Comparison of ENCODE assay signal across 1 mouse cellular context in the genomic region with DNA sequence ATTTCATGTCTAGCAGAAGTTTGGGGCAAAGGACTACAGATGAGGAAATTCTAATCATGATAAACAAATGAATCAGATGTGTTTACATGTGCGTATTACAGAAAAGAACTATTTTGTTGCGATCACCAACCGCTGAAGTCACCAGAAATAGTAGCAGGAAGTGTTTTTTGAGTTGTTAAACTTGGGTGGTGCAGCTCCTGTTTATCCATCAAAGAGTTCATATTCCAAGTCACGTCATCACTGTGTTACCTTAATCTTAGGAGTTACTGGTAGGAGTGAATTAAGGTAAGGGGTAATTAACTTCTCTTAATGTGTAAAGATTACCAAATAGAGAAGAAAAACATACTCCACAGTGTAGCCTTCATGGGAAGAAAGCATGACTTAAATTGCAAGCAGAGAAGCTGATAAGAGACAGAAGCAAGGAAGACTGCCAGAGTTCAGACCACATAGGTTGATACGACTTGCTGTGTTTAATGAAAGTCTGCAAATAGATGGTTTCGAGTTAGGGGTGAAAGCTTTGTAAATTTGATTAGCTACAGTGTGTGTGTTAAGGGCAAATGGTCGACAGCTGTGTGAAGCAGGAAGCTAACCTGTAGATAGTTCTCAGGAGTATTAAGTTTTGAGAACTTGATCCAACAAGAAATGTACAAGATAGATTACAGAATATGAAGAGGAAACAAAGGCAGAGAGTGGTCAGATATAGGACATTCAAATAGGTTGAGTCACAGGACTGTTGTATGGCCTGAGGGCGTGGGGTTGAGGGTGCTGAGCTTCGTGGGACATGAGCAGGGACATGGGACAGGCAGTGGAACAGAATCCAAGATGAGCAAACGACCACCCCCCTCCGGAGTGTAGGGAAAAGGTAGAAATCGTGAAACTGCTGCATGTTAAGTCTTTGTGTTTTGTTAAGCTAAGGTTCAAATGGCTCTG.
A peak's percentile ranks its signal among the peaks of the same experiment; 100 is the strongest.
TF ChIP-seq lines count a peak whose summit lies in the region.

No protein-coding gene starts in this region.

TF ChIP-seq in MEL, 35 proteins besides CTCF, POLR2A, EP300 and RAD21:
- TF ChIP-seq KAT2A (conservative IDR thresholded peaks at IDR 0.05; ENCODE audit: low read depth, low read length): no peak
- no peak for TF ChIP-seq POLR2AphosphoS5 (IDR thresholded peaks at IDR 0.05; ENCODE audit: borderline replicate concordance, low read depth, low read length)
- TF ChIP-seq POLR2AphosphoS2 (IDR thresholded peaks at IDR 0.05; ENCODE audit: low read length): no peak
- peak; percentile 60 for TF ChIP-seq GATA1 (IDR thresholded peaks at IDR 0.05; ENCODE audit: low read depth, low read length)
- TF ChIP-seq SMC3 (IDR thresholded peaks at IDR 0.05; ENCODE audit: low read depth, low read length): no peak
- 0 out of 2 replicates have a peak, but pooled peaks have one; percentile 34 for TF ChIP-seq ETS1 (IDR thresholded peaks at IDR 0.05; ENCODE audit: low read depth, low read length)
- no peak for TF ChIP-seq HCFC1 (IDR thresholded peaks at IDR 0.05; ENCODE audit: low read depth, low read length)
- TF ChIP-seq TBP (IDR thresholded peaks at IDR 0.05; ENCODE audit: low read depth, low read length): no peak
